Mouse (Mus musculus): ENCODE data around the gene Rbms1.

The Rbms1 gene

DNA sequence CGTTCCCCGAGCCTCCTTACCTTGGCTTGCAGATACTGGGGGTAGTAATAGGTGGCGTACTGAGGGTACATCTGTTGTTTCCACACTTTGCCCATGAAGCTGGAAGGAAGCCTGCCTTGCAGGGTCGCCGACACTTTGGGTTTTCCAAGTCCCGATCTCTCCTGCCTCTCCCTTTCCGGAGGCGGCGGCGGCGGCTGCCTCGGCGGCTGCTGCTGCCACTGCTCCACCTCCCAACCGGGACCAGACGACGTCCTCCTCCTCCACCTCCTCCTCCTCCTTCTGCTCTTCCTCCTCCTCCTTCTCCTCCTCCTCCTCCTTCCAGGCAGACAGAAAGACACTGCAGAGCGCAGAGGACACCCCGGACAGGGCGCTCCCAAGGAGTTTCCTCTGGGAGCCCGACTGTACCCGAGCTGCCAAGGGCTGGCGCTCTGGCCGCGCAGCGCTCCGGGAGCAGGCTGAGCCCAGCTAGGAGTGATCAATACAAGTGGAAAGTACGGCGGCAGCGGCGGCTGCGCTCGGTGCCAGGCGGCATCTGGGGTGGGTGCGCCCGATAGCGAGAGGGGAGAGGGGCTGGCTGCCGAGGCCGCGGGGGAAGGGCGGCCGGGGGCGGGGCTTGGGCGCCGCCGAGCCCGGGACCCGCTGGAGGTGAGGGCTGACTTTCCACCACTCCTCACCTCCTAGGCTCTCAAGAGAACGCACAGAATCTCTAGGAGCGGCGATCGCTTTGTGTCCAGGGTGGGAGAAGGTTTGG, at the start of gene Rbms1:
Gene Rbms1 (minus strand): TSS at position 522 of the 751 bp plus-strand sequence.
- peak; percentile 12 for DNase-seq (ENCODE audit: low spot score)

- no peak for DNase-seq (ENCODE audit: low spot score)
These were observed 49.3 kb upstream of the Rbms1 start for GRCm38 (mm10) chr2:61012249-61012828.

DNA sequence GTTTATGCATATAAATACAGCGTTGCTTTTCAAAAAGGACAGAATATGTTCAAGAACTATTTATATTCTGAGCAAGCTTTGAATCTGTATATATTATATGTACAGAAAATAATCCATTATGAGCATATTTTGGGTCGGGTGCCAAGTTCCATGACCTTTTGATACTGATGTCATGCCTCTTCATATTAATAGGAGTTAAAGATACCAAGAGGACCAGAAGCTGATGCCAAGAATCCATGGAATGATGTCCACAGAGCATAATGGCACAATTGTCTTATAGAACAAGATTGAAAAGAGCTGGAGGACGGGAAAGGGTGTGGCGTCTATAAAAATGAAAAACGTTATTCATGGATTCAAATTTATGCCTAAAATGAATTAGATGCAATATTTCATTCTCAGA, 23.3 kb upstream of the Rbms1 start:
- no peak for DNase-seq (ENCODE audit: low spot score)

GRCm38 (mm10) chr2:60978538-60979313, 15.7 kb upstream of the Rbms1 start:
- no peak for DNase-seq (ENCODE audit: low spot score)

GRCm38 (mm10) chr2:60972189-60972814, 9.3 kb upstream of the Rbms1 start:
- DNase-seq (ENCODE audit: low spot score) = no peak

DNA sequence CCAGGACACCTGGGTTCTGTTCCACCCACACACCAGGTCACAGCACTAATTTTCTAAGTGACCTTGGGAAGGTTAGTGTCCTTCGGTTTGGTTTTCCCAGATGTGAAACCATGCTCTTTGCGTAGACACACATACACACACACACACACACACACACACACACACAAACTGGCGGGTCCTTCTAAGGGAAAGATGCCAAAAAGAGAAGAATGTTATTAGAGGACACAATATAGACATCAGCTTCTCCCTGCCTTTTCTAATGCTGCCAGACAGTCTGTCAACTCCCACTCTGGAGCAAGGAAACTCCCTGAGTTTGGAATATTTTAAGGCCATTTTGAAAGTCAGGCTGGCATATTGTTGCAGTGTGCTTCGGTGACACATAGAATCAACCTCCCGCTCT, 624 bp upstream of the Rbms1 start:
- no peak for DNase-seq (ENCODE audit: low spot score)

- DNase-seq (ENCODE audit: low spot score) = peak; percentile 6
These were observed 856 bp downstream of the Rbms1 start for GRCm38 (mm10) chr2:60962001-60962670.

GRCm38 (mm10) chr2:60961281-60961680, 1.7 kb downstream of the Rbms1 start:
- no peak for DNase-seq (ENCODE audit: low spot score)

- DNase-seq (ENCODE audit: low spot score) = no peak
These were observed 14.8 kb downstream of the Rbms1 start for GRCm38 (mm10) chr2:60948241-60948640.

- DNase-seq (ENCODE audit: low spot score) = no peak
These were observed 15.2 kb downstream of the Rbms1 start for GRCm38 (mm10) chr2:60947817-60948216.

- no peak for DNase-seq (ENCODE audit: low spot score)
These were observed 22.5 kb downstream of the Rbms1 start for GRCm38 (mm10) chr2:60940454-60940961.

DNA sequence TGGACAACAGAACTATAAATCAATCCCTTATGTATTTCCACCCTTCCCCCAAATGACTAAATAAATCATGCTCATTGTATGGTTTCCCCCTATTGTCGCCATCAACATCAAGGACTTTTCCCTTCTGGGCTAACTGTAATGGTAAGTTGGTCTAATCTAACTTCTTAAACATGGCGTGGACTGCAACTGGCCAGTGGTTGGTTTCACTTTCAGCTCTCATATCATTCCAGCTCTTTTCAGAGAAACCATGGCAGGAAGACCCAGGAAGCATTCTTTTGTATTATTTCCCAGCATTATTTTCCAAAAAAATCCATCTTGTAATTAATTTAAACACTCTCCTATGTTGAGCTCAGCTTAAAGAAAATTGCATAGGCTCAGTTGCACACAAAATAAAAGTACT, 23.0 kb downstream of the Rbms1 start:
- no peak for DNase-seq (ENCODE audit: low spot score)

DNA sequence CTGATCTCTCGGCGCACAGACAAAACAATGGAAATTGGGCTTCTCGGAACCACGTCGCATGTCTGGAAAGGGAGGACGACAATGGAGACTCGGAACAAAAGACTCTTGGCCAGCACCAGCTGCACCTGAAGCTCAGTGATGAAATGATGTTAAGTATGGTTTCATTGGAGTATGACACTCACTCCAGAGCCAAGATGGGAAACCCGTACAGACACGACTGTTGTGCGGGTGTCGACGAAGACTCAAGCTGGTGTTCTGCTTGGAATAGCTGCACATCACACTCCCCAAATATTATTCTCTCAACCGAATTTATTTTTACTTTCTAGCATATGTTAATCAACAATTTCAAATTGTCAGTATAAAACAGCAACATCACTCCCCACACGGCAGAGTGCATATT, 26.1 kb downstream of the Rbms1 start:
- no peak for DNase-seq (ENCODE audit: low spot score)

DNA sequence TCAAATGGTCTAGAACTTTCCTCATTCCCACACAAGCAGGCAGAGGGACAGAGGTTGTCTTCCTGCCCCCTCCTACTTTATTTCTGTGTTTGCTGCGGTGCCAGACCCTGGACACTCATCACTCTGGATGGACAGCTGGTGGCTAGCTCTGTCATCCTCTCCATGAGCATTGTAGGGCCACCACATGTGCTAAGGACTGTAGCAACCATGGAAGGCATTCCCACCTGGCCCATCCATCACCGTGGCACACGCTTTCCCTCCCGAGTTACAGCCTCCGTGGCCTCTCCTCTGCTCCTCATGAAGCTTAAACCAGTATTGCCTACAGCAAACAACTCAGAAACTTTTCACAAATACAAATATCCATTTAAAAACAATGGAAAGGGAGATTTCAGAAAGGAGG, 34.0 kb downstream of the Rbms1 start:
- DNase-seq (ENCODE audit: low spot score) = no peak

GRCm38 (mm10) chr2:60927906-60928775, 34.9 kb downstream of the Rbms1 start:
- DNase-seq (ENCODE audit: low spot score) = no peak

DNA sequence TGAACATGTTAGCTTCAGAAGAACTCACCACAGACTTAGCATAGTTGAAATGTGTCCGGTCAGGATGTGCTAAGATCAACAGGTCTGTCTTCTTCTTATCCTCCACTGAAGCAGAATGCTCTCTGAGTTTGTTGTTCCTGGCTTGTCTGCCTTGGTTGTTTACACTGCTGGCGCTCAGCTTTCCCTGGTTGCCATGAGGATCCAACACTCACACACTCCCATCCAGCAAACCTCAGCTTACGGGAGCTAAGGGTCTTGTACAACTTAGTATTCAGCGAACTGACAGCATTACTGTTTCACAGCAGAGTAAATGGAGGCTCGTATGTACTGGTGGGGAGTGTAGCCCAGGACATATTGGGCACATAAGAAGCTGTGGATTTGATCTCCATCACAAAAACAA, 37.9 kb downstream of the Rbms1 start:
- no peak for DNase-seq (ENCODE audit: low spot score)

DNA sequence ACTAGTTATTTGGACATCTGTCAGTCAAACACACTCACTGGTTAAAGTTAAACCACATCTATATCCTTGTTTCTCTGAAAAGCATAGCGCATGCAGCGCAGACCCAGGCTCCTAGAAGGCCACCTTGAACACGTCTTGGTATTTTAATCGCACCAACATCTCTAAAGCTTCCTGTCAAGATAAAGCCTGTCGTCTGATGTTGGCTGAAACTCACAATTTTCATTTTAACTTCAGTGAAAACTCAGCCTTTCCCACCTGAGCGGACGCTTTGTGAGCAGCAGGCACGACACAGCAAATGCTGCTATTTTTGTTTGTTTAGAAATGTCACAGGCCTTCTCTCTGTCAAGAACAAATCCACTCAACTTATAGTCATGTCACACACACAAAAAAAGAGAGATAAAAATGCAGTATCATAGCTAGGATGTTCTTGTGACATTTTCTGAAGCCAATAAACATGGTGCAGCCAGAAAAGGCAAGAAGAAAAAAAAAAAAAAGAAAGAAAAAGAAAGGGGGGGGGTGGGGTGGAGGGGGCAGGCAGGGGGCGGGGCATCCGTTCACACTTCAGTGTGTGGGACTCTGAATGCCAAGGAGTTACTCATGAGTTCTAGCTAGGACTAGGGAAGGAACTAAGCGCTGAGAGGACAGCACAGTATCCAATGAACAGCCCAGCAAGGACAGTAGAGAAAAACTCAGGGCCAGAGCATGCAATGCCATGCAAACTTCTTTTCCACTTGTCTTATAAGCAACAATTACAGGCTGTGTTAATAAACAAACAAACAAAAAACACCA, 39.0 kb downstream of the Rbms1 start:
- DNase-seq (ENCODE audit: low spot score) = peak; percentile 45

- no peak for DNase-seq (ENCODE audit: low spot score)
These were observed 39.9 kb downstream of the Rbms1 start for GRCm38 (mm10) chr2:60923111-60923510.

DNA sequence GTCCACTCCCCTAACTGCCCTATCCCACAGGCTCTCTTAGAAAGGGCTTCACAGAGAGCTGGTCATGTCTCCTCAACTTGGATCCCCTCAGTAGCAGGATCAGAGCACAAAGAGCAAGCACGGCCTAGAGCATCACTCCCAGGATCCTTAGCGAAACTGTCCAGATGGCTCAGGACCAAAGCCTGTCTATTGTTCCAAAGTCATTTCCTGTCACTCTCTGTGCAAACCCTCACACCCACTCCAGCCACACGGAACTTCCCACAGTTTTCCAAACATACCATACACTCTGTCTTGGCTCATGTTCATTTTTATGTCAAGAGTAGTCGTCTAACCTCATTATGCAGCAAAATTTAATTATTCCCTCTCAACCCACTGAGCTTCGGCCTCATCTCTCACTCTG, 40.6 kb downstream of the Rbms1 start:
- DNase-seq (ENCODE audit: low spot score) = no peak

GRCm38 (mm10) chr2:60920076-60920475, 42.9 kb downstream of the Rbms1 start:
- no peak for DNase-seq (ENCODE audit: low spot score)
